Mouse (Mus musculus): ENCODE results near the gene Plcd3.

The Plcd3 gene

DNA sequence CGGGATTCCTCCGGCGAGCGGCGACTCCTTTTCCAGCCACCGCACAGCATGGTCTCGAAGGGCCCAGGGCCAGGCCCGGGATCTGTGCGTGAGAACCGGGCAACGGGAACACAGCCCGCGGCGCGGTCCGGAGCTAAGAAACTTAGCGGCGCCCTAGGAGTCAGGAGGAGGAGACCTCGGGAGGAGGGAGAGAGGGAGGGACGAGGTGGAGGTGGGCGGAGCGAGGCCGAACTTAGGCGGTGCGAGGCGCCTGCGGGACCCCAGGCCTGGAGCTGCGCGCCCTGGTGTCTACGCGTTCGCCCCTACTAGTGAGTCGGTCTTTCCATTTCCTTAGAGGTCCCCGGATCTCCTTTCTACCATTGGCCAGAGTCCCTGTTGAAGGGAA lies at the start of gene Plcd3, which contains the start of gene Acbd4:
Plcd3 (minus strand) TSS at position 178 of the 385 bp plus-strand sequence.
Acbd4 (plus strand) TSS at position 202 of the 385 bp plus-strand sequence.
- peak; percentile 92 to 93 for DNase-seq

- no peak for DNase-seq
These were observed 48.3 kb upstream of the Plcd3 start for GRCm38 (mm10) chr11:103149771-103150170.

- DNase-seq = peak; percentile 70 to 88
These were observed 46.3 kb upstream of the Plcd3 start for GRCm38 (mm10) chr11:103147766-103148165.

DNA sequence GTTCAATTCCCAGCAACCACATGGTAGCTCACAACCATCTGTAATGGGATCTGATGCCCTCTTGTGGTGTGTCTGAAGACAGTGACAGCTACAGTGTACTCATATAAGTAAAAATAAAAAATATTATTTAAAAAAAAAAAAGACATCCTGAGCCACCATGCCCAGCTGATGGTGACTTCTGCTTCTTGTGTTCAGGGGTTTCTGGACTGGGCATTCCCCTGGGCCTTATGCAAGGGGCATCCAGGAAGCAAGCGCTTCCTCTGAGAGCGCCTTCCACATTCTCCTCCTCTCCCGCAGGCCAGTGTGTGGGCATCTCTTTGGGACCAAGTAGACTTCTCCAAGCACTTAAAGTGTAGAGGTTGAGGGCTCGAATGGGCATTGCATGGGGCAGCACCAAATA lies 44.9 kb upstream of the Plcd3 start:
- no peak for DNase-seq

DNA sequence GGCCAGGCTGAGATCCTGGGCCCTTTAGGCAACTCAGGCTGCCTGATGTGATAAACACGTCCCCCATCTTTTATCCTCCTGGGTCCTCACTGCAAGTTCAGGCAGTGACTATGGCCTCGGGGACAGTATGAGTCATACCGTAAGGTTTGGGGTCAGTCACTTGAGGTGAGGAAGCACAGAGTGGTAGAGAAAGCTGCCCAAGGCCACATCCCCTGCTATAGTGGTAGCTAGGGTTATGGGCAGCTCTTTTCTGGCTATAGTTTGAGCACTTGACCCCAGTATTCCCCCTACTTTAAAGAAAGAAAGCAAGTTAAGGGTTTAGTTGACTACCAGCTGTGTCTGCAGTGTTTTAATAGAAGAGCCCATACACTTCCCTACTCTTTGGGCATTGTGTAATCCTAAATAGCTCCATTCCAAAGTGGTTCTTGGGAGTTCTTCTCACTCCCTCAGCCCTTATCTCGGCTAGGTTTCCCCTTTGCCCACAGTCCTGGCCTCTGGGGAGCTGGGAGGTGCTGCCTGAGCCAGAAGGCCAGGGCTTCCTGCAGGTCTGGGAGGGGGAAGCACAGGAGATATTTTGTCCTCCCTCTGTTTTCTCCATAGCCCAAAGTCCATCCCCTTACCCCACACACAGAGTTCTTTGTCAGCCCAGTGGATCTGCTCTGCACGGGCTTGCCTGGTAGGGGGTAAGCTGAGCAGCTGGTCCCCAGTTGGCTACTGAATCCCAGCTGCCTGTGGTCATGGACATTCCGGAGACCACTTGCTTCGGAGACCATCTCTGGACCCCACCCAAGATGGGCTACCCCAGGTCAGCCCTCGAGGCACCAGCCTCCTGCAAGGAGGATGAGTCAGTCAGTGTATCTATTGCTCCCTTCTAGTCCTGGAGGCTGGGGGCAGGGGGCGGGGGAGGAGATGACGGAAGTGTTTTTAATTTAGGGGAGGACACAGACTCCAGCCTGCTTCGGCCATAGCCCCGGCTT lies 43.1 kb upstream of the Plcd3 start:
- DNase-seq = peak; percentile 26 to 29

- peak; percentile 79 to 81 for DNase-seq
These were observed 41.2 kb upstream of the Plcd3 start for GRCm38 (mm10) chr11:103142441-103143182.

- DNase-seq = peak; percentile 46 to 47
These were observed 40.4 kb upstream of the Plcd3 start for GRCm38 (mm10) chr11:103141944-103142255.

- DNase-seq = peak; percentile 78 to 82
These were observed 39.9 kb upstream of the Plcd3 start for GRCm38 (mm10) chr11:103141101-103141943.

DNA sequence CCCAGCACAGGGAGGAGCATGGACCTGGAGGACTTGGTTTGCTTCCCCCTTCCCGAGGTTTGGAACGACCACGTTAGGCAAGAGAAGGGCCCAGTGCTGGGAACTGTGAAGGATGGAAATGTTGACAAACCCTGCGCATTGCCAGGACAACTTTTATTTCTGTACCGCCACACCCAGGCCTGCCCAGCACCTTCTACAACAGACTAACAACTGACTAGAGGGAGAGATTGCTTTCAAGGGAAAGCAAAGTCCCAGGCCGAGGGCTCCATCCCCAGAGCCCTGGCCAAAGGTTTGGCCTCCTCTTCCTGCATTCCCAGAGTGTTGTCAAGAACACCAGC lies 39.3 kb upstream of the Plcd3 start:
- DNase-seq = no peak

- DNase-seq = no peak
These were observed 38.7 kb upstream of the Plcd3 start for GRCm38 (mm10) chr11:103139951-103140762.

- no peak for DNase-seq
These were observed 34.6 kb upstream of the Plcd3 start for GRCm38 (mm10) chr11:103136039-103136577.

DNA sequence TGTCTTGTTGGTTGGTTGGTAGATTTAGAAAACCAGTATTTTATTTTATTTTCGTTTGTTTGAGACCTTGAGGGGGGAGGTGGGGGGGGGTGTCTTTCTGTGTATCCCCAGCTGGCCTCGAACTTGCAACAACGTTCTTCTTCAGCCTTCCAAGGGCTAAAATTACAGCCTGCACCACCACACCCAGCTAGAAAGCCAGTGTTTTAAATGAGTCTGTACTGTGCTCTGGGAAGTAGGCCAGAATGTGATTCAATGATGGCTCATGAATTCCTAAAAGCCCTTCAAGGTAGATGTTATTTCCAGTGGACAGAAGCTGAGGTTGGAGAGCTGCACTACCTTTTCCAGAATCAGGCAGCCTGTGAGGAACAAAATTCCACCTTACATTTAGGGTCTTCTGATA lies 32.8 kb upstream of the Plcd3 start:
- DNase-seq = no peak

- DNase-seq = no peak
These were observed 32.2 kb upstream of the Plcd3 start for GRCm38 (mm10) chr11:103133456-103134185.

DNA sequence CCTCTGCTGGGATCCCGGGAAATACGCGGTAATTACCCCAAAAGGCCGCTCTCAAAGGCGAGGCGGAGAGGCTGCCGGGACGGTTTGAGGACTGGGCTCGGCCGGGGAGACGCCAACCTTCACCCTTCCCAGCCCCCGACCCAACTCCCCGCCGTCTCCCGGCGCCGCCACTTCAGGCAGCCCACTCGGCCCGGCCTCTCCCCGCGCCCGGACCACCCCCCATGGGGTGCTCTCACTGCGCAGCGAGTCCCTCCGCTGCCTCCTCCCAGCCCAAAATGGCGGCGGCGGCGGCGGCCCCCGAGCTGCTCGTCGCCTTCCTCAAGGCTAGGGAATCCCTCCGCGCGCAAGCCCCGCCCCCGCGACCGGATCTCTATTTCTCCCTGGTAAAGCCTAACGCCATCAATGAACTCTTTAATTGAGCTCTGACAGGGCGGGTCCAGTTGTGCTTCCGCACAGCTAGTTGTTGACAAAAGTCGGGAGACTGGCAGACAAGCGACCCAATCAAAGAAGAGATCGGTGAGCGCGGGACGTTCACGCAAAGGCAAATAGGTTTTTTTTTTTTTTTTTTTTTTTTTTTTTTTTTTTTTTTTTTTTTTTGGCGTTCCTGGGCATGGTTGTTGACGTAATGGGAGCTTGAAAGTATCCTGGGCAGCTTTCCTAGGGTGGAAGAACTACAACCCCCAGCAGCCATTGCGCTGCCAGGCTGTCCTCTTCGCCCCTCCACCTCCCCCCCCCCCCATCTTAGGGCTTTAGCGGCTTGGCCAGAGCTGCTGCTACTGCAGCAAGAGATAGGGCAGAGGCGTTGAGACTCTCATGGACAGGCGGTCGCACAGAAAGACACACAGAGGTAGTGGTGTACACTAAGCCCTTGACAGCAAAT lies 31.4 kb upstream of the Plcd3 start:
- DNase-seq = peak; percentile 100

- DNase-seq = peak; percentile 50 to 76
These were observed 30.5 kb upstream of the Plcd3 start, which contains the start of gene Hexim2 for GRCm38 (mm10) chr11:103131701-103132575. Hexim2 (plus strand) TSS chr11:103132429.

DNA sequence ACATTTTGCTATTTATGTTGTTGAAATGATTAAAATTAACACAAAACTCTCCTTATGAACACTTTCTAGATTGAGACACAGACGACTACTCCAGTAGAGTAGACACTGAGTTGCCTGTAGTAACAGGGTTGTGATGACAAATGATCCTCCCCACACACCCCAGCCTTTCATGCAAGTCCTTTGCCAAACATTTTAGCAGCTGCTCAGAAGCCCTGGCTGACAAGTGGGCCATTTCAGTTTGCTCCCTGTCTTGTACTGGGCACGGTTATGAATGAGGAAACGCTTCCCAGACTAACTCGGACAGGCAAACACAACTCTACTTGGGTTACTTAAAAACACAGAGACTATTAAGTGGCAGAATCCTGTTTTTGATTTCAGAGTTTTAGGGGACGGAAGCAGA lies 18.9 kb upstream of the Plcd3 start:
- no peak for DNase-seq

- DNase-seq = no peak
These were observed 18.2 kb upstream of the Plcd3 start for GRCm38 (mm10) chr11:103119609-103120008.

- DNase-seq = no peak
These were observed 17.4 kb upstream of the Plcd3 start for GRCm38 (mm10) chr11:103118866-103119265.

DNA sequence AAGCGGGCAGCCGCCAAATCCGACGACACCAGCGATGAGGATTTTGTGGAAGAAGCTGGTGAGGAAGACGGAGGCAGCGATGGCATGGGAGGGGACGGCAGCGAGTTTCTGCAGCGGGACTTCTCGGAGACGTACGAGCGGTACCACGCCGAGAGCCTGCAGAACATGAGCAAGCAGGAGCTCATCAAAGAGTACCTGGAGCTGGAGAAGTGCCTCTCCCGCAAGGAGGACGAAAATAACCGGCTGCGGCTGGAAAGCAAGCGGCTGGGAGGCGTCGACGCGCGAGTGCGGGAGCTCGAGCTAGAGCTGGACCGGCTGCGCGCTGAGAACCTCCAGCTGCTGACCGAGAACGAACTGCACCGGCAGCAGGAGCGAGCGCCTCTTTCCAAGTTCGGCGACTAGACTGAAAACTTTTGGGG lies 16.1 kb upstream of the Plcd3 start:
- DNase-seq = peak; percentile 45 to 67

Data from kidney, postnatal 36 days (tissue).